Mouse (Mus musculus) mouse trophoblast stem cell (cell line): ENCODE data around the gene Rbck1.

ENCODE experiments used
- in situ Hi-C, 2 experiments: fragments of 300-500 bp; cut with MseI, MboI; formaldehyde crosslinking; loops; 2 replicates in 1 of 2; 3 replicates in 1 of 2; pipeline ENCODE4 v1.15.1; 2025

Rbck1 gene

DNA sequence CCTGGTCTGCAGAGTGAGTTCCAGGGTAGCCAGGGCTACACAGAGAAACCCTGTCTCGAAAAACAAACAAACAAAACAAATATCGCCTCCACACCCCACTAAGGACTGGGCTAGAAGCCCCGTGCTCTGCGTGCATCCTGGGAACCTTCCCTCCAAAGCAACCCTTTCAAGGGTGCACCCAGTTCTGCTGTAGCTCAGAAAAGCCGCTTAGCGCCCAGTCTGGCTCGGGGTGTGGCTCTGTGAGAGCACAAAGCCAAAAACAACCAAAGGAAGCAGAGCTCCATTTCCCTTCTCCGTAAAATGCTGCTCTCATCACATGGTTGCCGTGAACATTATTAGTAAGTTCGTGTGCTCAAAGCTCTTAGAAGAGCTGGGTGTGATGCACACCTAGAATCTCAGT, 11.9 kb upstream of the Rbck1 start:
- in situ Hi-C loops: no loop called here

GRCm38 (mm10) chr2:152343329-152344213, 11.1 kb upstream of the Rbck1 start, which contains the start of gene Trib3:
TSS of gene Trib3 (minus strand) at chr2:152344032.
- in situ Hi-C loops: no loop called here

DNA sequence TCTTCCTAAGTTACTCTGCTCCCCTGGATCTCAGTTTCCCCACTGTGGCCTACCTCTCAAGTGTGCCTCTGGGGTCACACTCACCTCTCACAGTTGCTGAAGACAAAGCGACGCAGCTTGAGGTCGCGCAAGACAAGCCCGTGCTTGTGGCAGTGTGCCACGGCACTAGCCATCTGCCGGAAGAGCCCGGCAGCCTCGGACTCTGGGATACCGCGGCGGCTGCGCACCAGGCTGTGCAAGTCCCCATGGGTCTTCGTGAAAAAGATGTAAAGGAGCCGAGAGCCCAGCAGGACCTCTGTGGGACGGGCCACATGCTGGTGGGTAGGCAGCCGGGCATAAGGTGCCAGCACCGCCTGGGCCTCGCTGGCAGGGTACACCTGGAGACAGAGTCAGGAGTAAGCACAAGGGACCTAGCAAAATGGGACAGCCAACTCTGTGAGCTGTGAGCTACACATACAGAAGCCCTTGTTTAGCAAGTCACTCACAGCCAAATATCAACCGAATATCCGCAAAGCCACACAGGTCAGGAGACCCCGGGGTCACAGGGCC, 7.3 kb upstream of the Rbck1 start:
- in situ Hi-C loops: no loop called here

DNA sequence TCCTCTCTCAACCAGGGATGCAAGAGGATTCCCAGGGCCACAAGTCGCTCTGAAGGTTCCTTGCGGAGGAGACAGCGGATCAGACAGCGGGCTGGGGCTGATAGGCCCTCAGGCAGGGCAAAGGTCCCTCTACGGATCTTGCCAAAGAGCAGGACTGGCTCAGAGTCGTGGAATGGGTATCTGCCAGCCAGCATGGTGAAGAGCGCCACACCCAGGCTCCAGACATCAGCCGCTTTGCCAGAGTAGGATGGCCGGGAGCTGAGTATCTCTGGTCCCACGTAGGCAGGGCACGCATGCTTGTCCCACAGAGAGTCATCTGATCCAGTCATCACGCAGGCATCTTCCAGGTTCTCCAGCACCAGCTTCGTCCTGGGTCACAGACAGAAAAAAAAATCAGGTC, 5.9 kb upstream of the Rbck1 start:
- in situ Hi-C loops: no loop called here

DNA sequence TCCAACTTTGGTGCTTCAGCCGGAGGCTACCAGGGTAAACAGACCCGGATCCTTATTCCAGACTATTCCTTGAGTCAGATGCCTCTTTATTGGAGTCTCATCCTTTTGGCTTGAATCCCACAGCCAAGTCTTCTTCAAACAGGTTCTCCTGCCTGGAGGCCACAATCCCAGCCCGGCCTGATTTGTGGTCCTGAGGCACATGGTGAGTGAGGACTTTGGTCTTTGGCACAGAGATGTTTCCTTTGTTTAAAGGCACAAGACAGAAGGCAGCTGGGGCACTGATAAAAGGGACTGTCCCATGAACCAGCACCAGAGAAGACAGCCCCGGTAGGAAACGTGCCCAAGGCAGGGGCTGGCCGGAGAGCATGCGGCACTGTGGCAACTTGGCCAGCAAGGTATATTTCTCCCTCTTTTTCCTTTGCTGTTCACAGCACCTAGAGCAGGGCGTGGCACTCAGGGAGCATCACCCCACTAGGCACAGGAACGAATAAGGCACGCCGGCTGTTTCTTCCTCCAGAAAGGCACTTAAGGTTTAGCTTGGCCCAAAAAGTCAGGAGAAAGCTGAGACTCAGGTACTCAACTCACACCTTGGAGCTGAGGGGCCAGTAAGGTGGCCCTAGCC, 5.2 kb upstream of the Rbck1 start:
- in situ Hi-C loops: no loop called here

- in situ Hi-C loops: no loop called here
Observed at GRCm38 (mm10) chr2:152336856-152337255, 4.4 kb upstream of the Rbck1 start.

DNA sequence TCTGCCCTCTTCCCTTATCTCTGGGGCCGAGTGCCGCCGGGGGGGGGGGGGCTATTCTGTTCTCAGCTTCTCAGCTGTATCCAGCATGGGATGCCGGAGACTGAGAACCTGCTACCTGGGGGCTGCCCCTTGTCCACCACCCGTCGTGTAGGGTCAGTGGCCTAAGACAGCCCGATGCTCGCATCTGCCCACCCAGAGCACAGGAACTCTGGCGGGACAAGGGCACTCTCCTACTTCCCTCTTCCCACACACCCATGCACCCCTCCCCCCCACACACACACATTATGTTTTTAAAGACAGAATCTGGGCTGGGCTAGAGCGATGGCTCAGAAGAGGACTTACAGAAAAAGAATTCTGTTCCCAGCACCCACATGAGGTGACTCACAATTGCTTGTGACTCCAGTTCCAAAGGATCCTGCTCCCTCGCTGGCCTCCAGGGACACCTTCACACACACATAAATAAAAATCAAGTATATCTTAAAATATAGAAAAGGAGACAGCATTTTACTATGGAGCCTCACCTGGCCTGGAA, 2.9 kb upstream of the Rbck1 start:
- in situ Hi-C loops: no loop called here

GRCm38 (mm10) chr2:152333345-152334006, 1.0 kb upstream of the Rbck1 start:
- in situ Hi-C loops: no loop called here

DNA sequence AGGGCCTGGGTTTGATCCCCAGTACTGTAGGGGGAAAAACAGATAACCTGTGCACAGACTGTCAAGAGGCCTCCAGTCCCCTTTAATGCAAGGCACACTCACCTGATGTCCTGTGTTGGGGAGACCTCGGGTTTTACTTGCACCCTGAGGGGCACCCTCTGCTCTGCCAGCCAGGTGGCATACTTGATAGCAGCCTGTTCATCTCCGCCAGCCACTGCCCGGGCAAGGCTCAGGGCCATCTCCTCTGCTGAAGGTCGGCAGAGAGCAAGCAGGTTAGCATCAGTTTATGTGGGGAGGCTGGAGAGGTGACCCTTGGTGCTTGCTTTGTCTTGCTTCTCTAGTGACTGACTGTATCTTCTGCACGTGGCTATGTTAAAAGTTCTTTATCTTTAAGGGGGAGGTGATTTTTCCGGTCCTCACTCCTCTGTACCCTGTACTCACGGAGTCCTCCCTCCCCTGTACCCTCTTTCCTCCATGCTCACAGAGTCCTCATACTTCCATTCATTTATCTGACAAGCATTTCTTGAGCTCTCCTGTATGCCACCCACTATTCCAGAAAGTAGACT, 1.5 kb downstream of the Rbck1 start:
- in situ Hi-C loops: no loop called here

GRCm38 (mm10) chr2:152327980-152328379, 4.5 kb downstream of the Rbck1 start:
- in situ Hi-C loops: no loop called here

GRCm38 (mm10) chr2:152326654-152327053, 5.8 kb downstream of the Rbck1 start:
- in situ Hi-C loops: no loop called here

GRCm38 (mm10) chr2:152326157-152326556, 6.3 kb downstream of the Rbck1 start:
- in situ Hi-C loops: no loop called here

GRCm38 (mm10) chr2:152324842-152325241, 7.6 kb downstream of the Rbck1 start:
- in situ Hi-C loops: no loop called here

GRCm38 (mm10) chr2:152323971-152324370, 8.5 kb downstream of the Rbck1 start:
- in situ Hi-C loops: no loop called here

DNA sequence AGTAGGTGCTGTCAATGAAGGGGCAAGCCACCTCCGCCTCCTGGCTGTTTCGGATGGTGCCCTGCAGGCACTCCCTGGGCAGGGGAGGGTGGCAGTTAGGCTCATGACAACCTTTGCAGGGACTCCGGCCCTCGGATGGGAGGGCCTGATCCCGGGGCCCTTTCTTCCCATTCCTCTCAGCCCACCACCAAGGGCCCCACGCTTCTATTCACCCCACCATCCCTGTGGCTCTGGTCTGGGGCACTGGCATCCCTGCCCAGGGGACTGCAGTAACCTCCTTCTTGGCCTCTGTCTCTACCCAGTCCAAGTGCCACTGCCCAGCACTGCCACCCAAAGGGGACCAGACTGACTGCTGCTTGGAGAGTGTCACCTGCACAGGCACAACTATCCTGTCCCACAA, 10.3 kb downstream of the Rbck1 start:
- in situ Hi-C loops: no loop called here

DNA sequence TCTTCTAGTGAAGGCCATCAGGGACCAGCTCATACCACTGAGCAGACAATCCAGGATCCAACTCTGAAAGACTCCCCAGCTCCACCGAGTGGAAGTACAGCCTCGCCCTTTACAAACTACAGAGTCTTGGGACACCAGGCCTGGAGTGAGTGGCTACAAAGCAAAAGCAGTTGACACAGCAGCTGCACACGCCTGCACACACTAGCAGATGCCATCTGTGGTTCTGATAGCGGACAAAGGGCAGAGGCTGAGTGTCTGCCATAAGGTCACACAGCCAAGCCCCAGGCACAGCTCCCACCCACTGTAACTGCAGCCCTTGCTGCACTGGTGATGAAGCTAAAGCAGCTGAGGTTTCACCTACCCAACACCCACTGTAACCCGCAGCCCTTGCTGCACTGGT, 10.9 kb downstream of the Rbck1 start:
- in situ Hi-C loops: no loop called here

DNA sequence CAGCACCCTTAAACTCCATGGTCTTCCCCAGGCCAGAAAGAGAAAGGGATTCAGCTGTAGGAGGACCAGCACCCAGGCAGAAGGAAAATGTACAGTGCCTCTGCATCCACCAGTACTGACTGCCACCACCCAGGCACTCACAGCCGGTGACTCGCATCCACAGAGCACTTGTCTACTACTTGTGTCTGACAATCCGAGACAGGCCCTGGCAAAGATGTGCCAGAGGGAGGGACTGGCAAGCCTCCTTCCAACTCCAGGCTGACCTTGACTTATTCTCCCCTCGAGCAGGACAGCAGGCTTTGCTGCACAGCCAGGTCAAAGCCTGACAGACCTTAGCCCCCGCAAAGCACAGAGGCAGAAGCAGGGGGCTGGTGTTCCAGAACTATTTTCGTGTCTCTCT, 15.4 kb downstream of the Rbck1 start:
- in situ Hi-C loops: no loop called here

GRCm38 (mm10) chr2:152313926-152314325, 18.5 kb downstream of the Rbck1 start:
- in situ Hi-C loops: no loop called here

- in situ Hi-C loops: no loop called here
Observed at GRCm38 (mm10) chr2:152312996-152313395, 19.5 kb downstream of the Rbck1 start.

- in situ Hi-C loops: no loop called here
Observed at GRCm38 (mm10) chr2:152307186-152307585, 25.3 kb downstream of the Rbck1 start.

GRCm38 (mm10) chr2:152305480-152305879, 27.0 kb downstream of the Rbck1 start:
- in situ Hi-C loops: no loop called here

GRCm38 (mm10) chr2:152303781-152304180, 28.7 kb downstream of the Rbck1 start:
- in situ Hi-C loops: no loop called here
